8 mouse cellular contexts compared by ENCODE assay signal in the genomic region with DNA sequence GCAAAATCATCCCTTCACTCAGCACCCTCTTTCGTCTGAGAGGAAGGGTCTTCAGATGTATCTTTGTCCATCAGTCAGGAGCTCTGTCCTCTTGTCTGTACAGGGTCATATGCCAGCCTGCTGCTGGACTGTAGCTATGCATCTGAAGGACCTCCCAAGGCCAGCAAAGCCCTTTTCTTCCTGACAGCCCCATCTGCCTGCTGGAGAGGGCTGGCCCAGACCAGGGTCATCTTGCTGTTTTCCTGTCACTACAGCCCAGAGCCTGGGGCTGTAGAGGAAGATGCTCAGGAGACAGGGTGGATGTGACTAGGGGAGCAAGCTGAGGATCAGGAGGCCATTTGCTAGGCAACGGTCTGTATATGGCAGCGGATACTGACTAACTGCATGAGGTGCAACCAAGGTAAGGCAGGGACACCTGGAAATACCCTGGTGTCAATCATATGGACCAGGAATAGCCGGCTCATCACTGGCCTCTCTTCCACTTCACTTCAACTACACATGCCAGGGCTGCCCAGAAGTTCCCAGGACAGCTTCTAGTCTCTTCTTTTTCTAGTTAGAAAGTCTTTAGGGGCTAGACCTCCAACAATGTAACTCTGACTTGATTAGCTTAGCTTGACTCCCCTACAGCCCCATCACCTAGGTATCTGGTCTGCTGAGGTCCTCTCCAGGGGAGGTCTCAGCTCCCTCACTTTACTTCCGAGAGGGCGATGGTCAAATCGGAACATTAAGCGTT. TPM values are rescaled to one million over a fixed set of nuclear protein-coding genes. Genes with fewer than 3 reads are reported as not detected.
DNase-seq lines count a peak whose midpoint lies in the region; ATAC-seq and TF ChIP-seq lines count a peak whose summit lies in the region.

No protein-coding gene starts in this region.

- 0 out of 2 replicates have a peak, but pooled peaks cover 4% of the 10 kb centered on the region for H3K79me2 ChIP-seq in liver, adult 2 months (ENCODE audit: control insufficient read depth, insufficient read depth, low read length)
- H3K79me2 ChIP-seq in myocyte (ENCODE audit: control insufficient read depth, insufficient read depth) = peaks cover 5% of the 10 kb centered on the region

- H3K9me3 ChIP-seq in hindbrain, embryonic 16.5 days (ENCODE audit: control insufficient read depth, low read length) = no peaks in the 10 kb centered on the region

- no peak overlapping the region for H3ac ChIP-seq in myocyte (ENCODE audit: control insufficient read depth, insufficient read length)

- 27% methylated on average over 8 of the region's 8 CpGs for WGBS in liver, adult 2 months
- WGBS in hindbrain, embryonic 16.5 days = 17% methylated on average over 8 of the region's 8 CpGs

- TF ChIP-seq POLR2A in liver, adult 2 months (IDR thresholded peaks at IDR 0.05; ENCODE audit: extremely low read depth, insufficient read depth, low read length) = no peak
- TF ChIP-seq POLR2A in cortical plate, adult 2 months (IDR thresholded peaks at IDR 0.05; ENCODE audit: extremely low read depth, insufficient read depth, low read length) = no peak
- no peak for TF ChIP-seq POLR2A in myocyte (IDR thresholded peaks at IDR 0.05; ENCODE audit: insufficient read length, low read depth)

- H3K4me3 ChIP-seq in liver, adult 2 months (ENCODE audit: insufficient read depth, low read depth, low read length) = peak overlapping the region; percentile 67
- H3K4me3 ChIP-seq in cortical plate, adult 2 months (ENCODE audit: insufficient read depth, low read length) = peak overlapping the region; percentile 69
- H3K4me3 ChIP-seq in hindbrain, embryonic 16.5 days (ENCODE audit: low read length) = peak overlapping the region; percentile 73
- H3K4me3 ChIP-seq in myocyte = peak overlapping the region; percentile 50

- ATAC-seq in hindbrain, embryonic 16.5 days = no peak
- ATAC-seq in activated CD4-positive, CD25-positive, alpha-beta regulatory T cell, adult 4 months = no peak

- peak overlapping the region; percentile 79 for H3K9ac ChIP-seq in liver, adult 2 months (ENCODE audit: low read depth, low read length)
- peak overlapping the region; percentile 86 for H3K9ac ChIP-seq in hindbrain, embryonic 16.5 days (ENCODE audit: low read depth, low read length)

- TF ChIP-seq CTCF in liver, adult 2 months (IDR thresholded peaks at IDR 0.05; ENCODE audit: low read depth, low read length) = no peak
- no peak for TF ChIP-seq CTCF in cortical plate, adult 2 months (IDR thresholded peaks at IDR 0.05; ENCODE audit: extremely low read depth, insufficient read depth, low read length)

- peaks cover 16% of the 10 kb centered on the region for H3K4me1 ChIP-seq in liver, adult 2 months (ENCODE audit: control insufficient read depth, insufficient read depth, low read length)
- peaks cover 14% of the 10 kb centered on the region for H3K4me1 ChIP-seq in cortical plate, adult 2 months (ENCODE audit: control insufficient read depth, insufficient read depth, low read length)
- peaks cover 44% of the 10 kb centered on the region for H3K4me1 ChIP-seq in hindbrain, embryonic 16.5 days (ENCODE audit: control insufficient read depth, insufficient read depth, low read depth, low read length)

- H3K4me2 ChIP-seq in hindbrain, embryonic 16.5 days (ENCODE audit: low read length) = peak overlapping the region; percentile 73
- H3K4me2 ChIP-seq in myocyte (ENCODE audit: low read depth) = peak overlapping the region; percentile 99

- no peak for DNase-seq in liver, adult 2 months (ENCODE audit: extremely low read depth, low read depth, low spot score)
- no peak for DNase-seq in liver
- DNase-seq in embryo, embryonic 11 days = no peak
- DNase-seq in frontal cortex, postnatal 36 days (ENCODE audit: low spot score in 2 of 2) = no peak

- no peak overlapping the region; the same call in 1 of the 2 replicates for H3K27ac ChIP-seq in liver, adult 2 months (replicated peaks; ENCODE audit: insufficient read depth, low read depth, low read length)
- peak overlapping the region; percentile 65 for H3K27ac ChIP-seq in cortical plate, adult 2 months (ENCODE audit: insufficient read depth, low read length)
- H3K27ac ChIP-seq in hindbrain, embryonic 16.5 days (ENCODE audit: low read depth, low read length) = peak overlapping the region; percentile 97

- no peaks in the 10 kb centered on the region for H3K27me3 ChIP-seq in liver, adult 2 months (ENCODE audit: control insufficient read depth, insufficient read depth, low read length)
- H3K27me3 ChIP-seq in hindbrain, embryonic 16.5 days (replicated peaks; ENCODE audit: control insufficient read depth, insufficient read depth, low read length) = no peaks in the 10 kb centered on the region
- no peaks in the 10 kb centered on the region for H3K27me3 ChIP-seq in myocyte (ENCODE audit: control insufficient read depth, insufficient read depth, insufficient read length)

- H3K36me3 ChIP-seq in liver, adult 2 months (ENCODE audit: control insufficient read depth, insufficient read depth, low read length) = no peaks in the 10 kb centered on the region
- H3K36me3 ChIP-seq in hindbrain, embryonic 16.5 days (ENCODE audit: control insufficient read depth, insufficient read depth, low read length) = peaks cover 11% of the 10 kb centered on the region
- H3K36me3 ChIP-seq in myocyte (ENCODE audit: control insufficient read depth, insufficient read depth) = peaks cover 6% of the 10 kb centered on the region

TF ChIP-seq in myocyte, 11 proteins besides CTCF, POLR2A, EP300 and RAD21:
- TF ChIP-seq TCF3 (IDR thresholded peaks at IDR 0.05; ENCODE audit: insufficient read length, low read depth) (no peak), TCF12 (IDR thresholded peaks at IDR 0.05; ENCODE audit: insufficient read depth, poor library complexity, severe bottlenecking) (no peak), MYOG (IDR thresholded peaks at IDR 0.05; ENCODE audit: control insufficient read depth in 1 of 3, insufficient read depth in 1 of 3, insufficient read length in 2 of 3, low read depth in 2 of 3) (no peak), MYOD1 (IDR thresholded peaks at IDR 0.05; ENCODE audit: control insufficient read depth in 1 of 3, insufficient read length in 2 of 3, low read depth in 2 of 3) (no peak), CEBPB (IDR thresholded peaks at IDR 0.05; ENCODE audit: insufficient read depth, poor library complexity, severe bottlenecking) (no peak), E2F4 (IDR thresholded peaks at IDR 0.05; ENCODE audit: insufficient read depth) (no peak), MAX (IDR thresholded peaks at IDR 0.05; ENCODE audit: low read depth) (no peak), USF1 (IDR thresholded peaks at IDR 0.05; ENCODE audit: low read depth) (no peak), POLR2AphosphoS2 (IDR thresholded peaks at IDR 0.05; ENCODE audit: insufficient read length, low read depth) (no peak), SRF (IDR thresholded peaks at IDR 0.05; ENCODE audit: control insufficient read depth, insufficient read length, low read depth) (no peak), REST (IDR thresholded peaks at IDR 0.05; ENCODE audit: insufficient read depth, insufficient read length) (no peak)

RNA-seq across cellular contexts. Expression of gene Ccdc28b, which starts 0.8 kb away (rescaled TPM):
- 9.3 and 9.7 TPM in 2 replicates for total RNA-seq in liver, adult 2 months (2014; rRNA removed)
- polyA plus RNA-seq in liver, adult 2 months (2012; rRNA removed) = 7.2 and 7.6 TPM in 2 replicates
- 89.1 and 99.2 TPM in 2 replicates for polyA plus RNA-seq in cortical plate, adult 2 months (2012; rRNA removed)
- polyA plus RNA-seq in hindbrain, embryonic 16.5 days (2015; fragmentation: Nextera tagmentation; extraction: Ambion mirVana) = 160 and 169 TPM in 2 replicates
- polyA plus RNA-seq in myocyte (2012; fragmentation: generic; extraction: Trizol) = 14.8 TPM
- 10 to 100 TPM; 36.2 to 40.4 TPM for polyA plus RNA-seq in activated CD4-positive, CD25-positive, alpha-beta regulatory T cell, adult 4 months (2017; shearing (Covaris generic))

RNA-seq across cellular contexts. Expression of gene Iqcc, which starts 4.1 kb away (rescaled TPM):
- 10.3 and 11.3 TPM in 2 replicates for total RNA-seq in liver, adult 2 months (2014; rRNA removed)
- 21.0 and 23.0 TPM in 2 replicates for polyA plus RNA-seq in liver, adult 2 months (2012; rRNA removed)
- 34.9 and 35.4 TPM in 2 replicates for polyA plus RNA-seq in cortical plate, adult 2 months (2012; rRNA removed)
- polyA plus RNA-seq in hindbrain, embryonic 16.5 days (2015; fragmentation: Nextera tagmentation; extraction: Ambion mirVana) = 27.6 and 33.4 TPM in 2 replicates
- 20.1 TPM for polyA plus RNA-seq in myocyte (2012; fragmentation: generic; extraction: Trizol)
- polyA plus RNA-seq in activated CD4-positive, CD25-positive, alpha-beta regulatory T cell, adult 4 months (2017; shearing (Covaris generic)) = 10 to 100 TPM; 48.2 to 51.8 TPM

RNA-seq across cellular contexts. Expression of gene Dcdc2b, which starts 8.9 kb away (rescaled TPM):
- 0.54 and 1.6 TPM in 2 replicates for total RNA-seq in liver, adult 2 months (2014; rRNA removed)
- polyA plus RNA-seq in liver, adult 2 months (2012; rRNA removed) = 1.3 and 1.4 TPM in 2 replicates
- 11.1 and 11.3 TPM in 2 replicates for polyA plus RNA-seq in cortical plate, adult 2 months (2012; rRNA removed)
- 2.1 and 3.9 TPM in 2 replicates for polyA plus RNA-seq in hindbrain, embryonic 16.5 days (2015; fragmentation: Nextera tagmentation; extraction: Ambion mirVana)
- 0.36 TPM for polyA plus RNA-seq in myocyte (2012; fragmentation: generic; extraction: Trizol)
- polyA plus RNA-seq in activated CD4-positive, CD25-positive, alpha-beta regulatory T cell, adult 4 months (2017; shearing (Covaris generic)) = 1 to 10 TPM; 2.9 to 3.3 TPM

RNA-seq across cellular contexts. Expression of gene Txlna, which starts 17.9 kb away (rescaled TPM):
- 8.2 and 10.2 TPM in 2 replicates for total RNA-seq in liver, adult 2 months (2014; rRNA removed)
- 11.9 and 15.1 TPM in 2 replicates for polyA plus RNA-seq in liver, adult 2 months (2012; rRNA removed)
- 32.2 and 33.4 TPM in 2 replicates for polyA plus RNA-seq in cortical plate, adult 2 months (2012; rRNA removed)
- 39.7 and 46.0 TPM in 2 replicates for polyA plus RNA-seq in hindbrain, embryonic 16.5 days (2015; fragmentation: Nextera tagmentation; extraction: Ambion mirVana)
- 23.6 TPM for polyA plus RNA-seq in myocyte (2012; fragmentation: generic; extraction: Trizol)
- polyA plus RNA-seq in activated CD4-positive, CD25-positive, alpha-beta regulatory T cell, adult 4 months (2017; shearing (Covaris generic)) = 10 to 100 TPM; 21.0 to 33.3 TPM

RNA-seq across cellular contexts. Expression of gene Tmem234, which starts 22.5 kb away (rescaled TPM):
- 65.6 and 67.5 TPM in 2 replicates for total RNA-seq in liver, adult 2 months (2014; rRNA removed)
- polyA plus RNA-seq in liver, adult 2 months (2012; rRNA removed) = 75.8 and 93.6 TPM in 2 replicates
- 143 and 148 TPM in 2 replicates for polyA plus RNA-seq in cortical plate, adult 2 months (2012; rRNA removed)
- polyA plus RNA-seq in hindbrain, embryonic 16.5 days (2015; fragmentation: Nextera tagmentation; extraction: Ambion mirVana) = 185 and 190 TPM in 2 replicates
- polyA plus RNA-seq in myocyte (2012; fragmentation: generic; extraction: Trizol) = 220 TPM
- 100 to 1,000 TPM; 296 to 341 TPM for polyA plus RNA-seq in activated CD4-positive, CD25-positive, alpha-beta regulatory T cell, adult 4 months (2017; shearing (Covaris generic))
